Mouse (Mus musculus) cortical plate, adult 2 months (tissue): ENCODE measurements around the gene Cactin.

Source experiments
- CTCF ChIP-seq: fragments of 200-500 bp; IDR thresholded peaks from 2 replicates; pipeline ENCODE4 v1.5.1; 2011; ENCODE audit warnings: mild to moderate bottlenecking, control low read depth, low read length; ENCODE audit not compliant: insufficient read depth; ENCODE audit errors: extremely low read depth
- POLR2A ChIP-seq: fragments of 200-500 bp; IDR thresholded peaks from 2 replicates; pipeline ENCODE4 v1.6.1; 2011; ENCODE audit warnings: mild to moderate bottlenecking, low read length, control low read depth; ENCODE audit not compliant: insufficient read depth; ENCODE audit errors: extremely low read depth

GRCm38 (mm10) chr10:81346453-81347067 is 25.7 kb downstream of the Cactin start:
- peak; percentile 5; the same call in 1 of the 2 replicates for TF ChIP-seq CTCF
- no peak for TF ChIP-seq POLR2A
